Mouse (Mus musculus) intestine, embryonic 16.5 days (tissue): Measurements from ENCODE around the gene Cped1. TPM values are rescaled to one million over a fixed set of nuclear protein-coding genes. Genes with fewer than 3 reads are reported as not detected.

Experiments
- ATAC-seq: fragments of 200-750 bp; cut with Nextera tagmentation; 2 replicates; pipeline ENCODE4 v1.8.0; 2017; ENCODE audit warnings: moderate TSS enrichment, moderate library complexity
- H3K27ac ChIP-seq: fragments of 300-500 bp; sonication (generic); 2 replicates; pipeline ENCODE4 v1.5.1; 2014; ENCODE audit warnings: mild to moderate bottlenecking, low read length
- H3K27me3 ChIP-seq: fragments of 300-500 bp; sonication (generic); replicated peaks from 2 replicates; pipeline ENCODE4 v1.6.1; 2014; ENCODE audit warnings: low read length, control low read depth, mixed read lengths; ENCODE audit not compliant: control insufficient read depth, insufficient read depth
- H3K36me3 ChIP-seq: fragments of 300-500 bp; sonication (generic); 2 replicates; pipeline ENCODE4 v1.6.1; 2014; ENCODE audit warnings: low read length, control low read depth; ENCODE audit not compliant: control insufficient read depth, insufficient read depth
- H3K4me1 ChIP-seq: fragments of 300-500 bp; sonication (generic); 2 replicates; pipeline ENCODE4 v1.6.1; 2014; ENCODE audit warnings: low read length, control low read depth, mixed read lengths; ENCODE audit not compliant: control insufficient read depth, insufficient read depth
- H3K4me2 ChIP-seq: fragments of 300-500 bp; sonication (generic); 2 replicates; pipeline ENCODE4 v1.6.1; 2014; ENCODE audit warnings: low read depth, low read length, control low read depth
- H3K4me3 ChIP-seq: fragments of 300-500 bp; sonication (generic); 2 replicates; pipeline ENCODE4 v1.5.1; 2014; ENCODE audit warnings: mild to moderate bottlenecking, low read length
- H3K9ac ChIP-seq: fragments of 300-500 bp; sonication (generic); 2 replicates; pipeline ENCODE4 v1.6.1; 2014; ENCODE audit warnings: low read depth, low read length
- H3K9me3 ChIP-seq: fragments of 300-500 bp; sonication (generic); 2 replicates; pipeline ENCODE4 v1.6.1; 2016; ENCODE audit warnings: low read length, control low read depth; ENCODE audit not compliant: control insufficient read depth
- WGBS: fragments of 180-500 bp; shearing (Covaris S2); extraction: QIAGEN DNeasy Blood & Tissue Kit; methylation state at CpG from one replicate; pipeline ENCODE4 v1.1.7; 2014; 5-methylcytosine and 5-hydroxymethylcytosine counted together
- polyA plus RNA-seq: library from polyadenylated mRNA; unstranded; fragments of >200 nt; fragmentation: Nextera tagmentation; extraction: Ambion mirVana; gene quantifications from 2 replicates; pipeline ENCODE4 v1.2.1, GENCODE M21; 2015

The Cped1 gene
- polyA plus RNA-seq, 1 experiment from 2014 or later, result 17.6 TPM

GRCm38 (mm10) chr6:22078686-22079264 is 93.1 kb downstream of the Cped1 start:
- no peaks in the 10 kb centered on the region for H3K4me1 ChIP-seq
- no peaks in the 10 kb centered on the region for H3K36me3 ChIP-seq
- no peak overlapping the region for H3K4me2 ChIP-seq
- peak; percentile 60 for ATAC-seq
- 67% methylated on average over 7 of the region's 7 CpGs for WGBS
- no peaks in the 10 kb centered on the region for H3K9me3 ChIP-seq
- no peaks in the 10 kb centered on the region for H3K27me3 ChIP-seq
- no peak overlapping the region for H3K27ac ChIP-seq
- H3K4me3 ChIP-seq, result no peak overlapping the region
- no peak overlapping the region for H3K9ac ChIP-seq

- ATAC-seq, result 0 out of 2 replicates have a peak, but pooled peaks have one; percentile 32
- H3K27me3 ChIP-seq, result no peaks in the 10 kb centered on the region
- H3K36me3 ChIP-seq, result 0 out of 2 replicates have a peak, but pooled peaks cover 2% of the 10 kb centered on the region
- WGBS, result 73% methylated on average over 5 of the region's 5 CpGs
- no peak overlapping the region for H3K4me3 ChIP-seq
- H3K9me3 ChIP-seq, result no peaks in the 10 kb centered on the region
- H3K4me1 ChIP-seq, result no peaks in the 10 kb centered on the region
- H3K9ac ChIP-seq, result no peak overlapping the region
- no peak overlapping the region for H3K27ac ChIP-seq
- H3K4me2 ChIP-seq, result no peak overlapping the region
Observed at GRCm38 (mm10) chr6:22086056-22086455, 100.3 kb downstream of the Cped1 start.

GRCm38 (mm10) chr6:22088346-22089064 is 102.8 kb downstream of the Cped1 start:
- H3K9ac ChIP-seq, result no peak overlapping the region
- peak; percentile 66 for ATAC-seq
- no peak overlapping the region for H3K27ac ChIP-seq
- no peaks in the 10 kb centered on the region for H3K4me1 ChIP-seq
- 0 out of 2 replicates have a peak, but pooled peaks cover 2% of the 10 kb centered on the region for H3K36me3 ChIP-seq
- H3K27me3 ChIP-seq, result no peaks in the 10 kb centered on the region
- H3K9me3 ChIP-seq, result no peaks in the 10 kb centered on the region
- H3K4me2 ChIP-seq, result peak overlapping the region; percentile 38
- no peak overlapping the region for H3K4me3 ChIP-seq
- 48% methylated on average over 17 of the region's 17 CpGs for WGBS

DNA sequence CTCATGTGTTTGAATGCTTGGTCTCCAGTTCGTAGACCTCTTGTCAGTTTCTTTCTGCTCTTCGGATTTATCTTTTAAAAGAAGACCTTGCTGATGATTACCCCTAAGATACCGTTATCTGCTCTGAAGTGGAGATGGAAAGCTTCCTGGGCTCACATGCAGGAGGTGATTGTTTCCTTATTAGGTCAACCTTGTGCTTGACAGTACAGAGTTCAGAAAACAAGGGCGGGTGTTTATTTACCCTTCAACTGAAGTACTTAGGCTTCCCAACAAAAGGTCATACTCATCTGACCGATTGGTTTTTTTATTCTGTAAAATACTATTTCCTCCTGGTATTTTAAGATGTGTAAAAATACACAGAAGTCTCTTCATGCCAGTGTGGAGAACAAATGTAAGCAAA is 106.1 kb downstream of the Cped1 start:
- no peak overlapping the region for H3K4me3 ChIP-seq
- H3K4me2 ChIP-seq, result no peak overlapping the region
- H3K27me3 ChIP-seq, result no peaks in the 10 kb centered on the region
- H3K9me3 ChIP-seq, result no peaks in the 10 kb centered on the region
- WGBS, result 63% methylated on average over 5 of the region's 5 CpGs
- H3K27ac ChIP-seq, result no peak overlapping the region
- ATAC-seq, result peak; percentile 62; the same call in 1 of the 2 replicates
- 0 out of 2 replicates have a peak, but pooled peaks cover 2% of the 10 kb centered on the region for H3K36me3 ChIP-seq
- no peaks in the 10 kb centered on the region; the same call in 1 of the 2 replicates for H3K4me1 ChIP-seq
- H3K9ac ChIP-seq, result no peak overlapping the region

- H3K27ac ChIP-seq, result no peak overlapping the region
- no peak overlapping the region for H3K4me2 ChIP-seq
- H3K4me1 ChIP-seq, result no peaks in the 10 kb centered on the region; the same call in 1 of the 2 replicates
- 0 out of 2 replicates have a peak, but pooled peaks cover 2% of the 10 kb centered on the region for H3K36me3 ChIP-seq
- H3K27me3 ChIP-seq, result no peaks in the 10 kb centered on the region
- no peaks in the 10 kb centered on the region for H3K9me3 ChIP-seq
- no peak overlapping the region for H3K4me3 ChIP-seq
- H3K9ac ChIP-seq, result no peak overlapping the region
- no peak for ATAC-seq
- 81% methylated on average over 5 of the region's 5 CpGs for WGBS
Observed at GRCm38 (mm10) chr6:22093792-22094191, 108.1 kb downstream of the Cped1 start.

DNA sequence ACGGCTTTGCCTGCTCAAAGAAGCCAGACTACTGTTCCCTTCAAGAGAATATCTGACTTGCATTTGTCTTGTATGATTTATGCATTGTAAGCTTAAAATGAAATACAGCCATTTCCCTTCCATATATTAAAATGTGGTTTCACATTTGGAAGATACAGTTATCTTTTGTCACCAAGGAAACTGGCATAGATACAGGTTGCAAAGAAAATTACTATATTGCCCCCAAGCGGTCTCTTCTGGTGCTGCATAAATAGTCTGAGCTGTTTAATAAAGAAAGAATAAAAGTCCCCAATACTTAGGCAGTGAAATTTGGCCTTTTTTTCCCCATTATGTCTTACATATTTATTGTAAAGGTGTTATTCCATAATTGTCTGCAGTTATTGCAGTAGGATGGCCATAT is 112.0 kb downstream of the Cped1 start:
- no peak for ATAC-seq

GRCm38 (mm10) chr6:22099832-22100231 is 114.1 kb downstream of the Cped1 start:
- Histone ChIP-seq H3K4me2 (no peak overlapping the region), H3K9me3 (no peaks in the 10 kb centered on the region), H3K4me3 (no peak overlapping the region), H3K27ac (no peak overlapping the region), H3K27me3 (no peaks in the 10 kb centered on the region), H3K4me1 (no peaks in the 10 kb centered on the region; the same call in 1 of the 2 replicates), H3K36me3 (no peaks in the 10 kb centered on the region), H3K9ac (no peak overlapping the region)
- 84% methylated on average over 5 of the region's 5 CpGs for WGBS
- ATAC-seq, result no peak

More for the DNA sequence above, 112.0 kb downstream of the Cped1 start:
- Histone ChIP-seq H3K27me3 (no peaks in the 10 kb centered on the region), H3K36me3 (no peaks in the 10 kb centered on the region), H3K4me3 (no peak overlapping the region), H3K9ac (no peak overlapping the region), H3K9me3 (no peaks in the 10 kb centered on the region), H3K4me2 (no peak overlapping the region), H3K4me1 (no peaks in the 10 kb centered on the region; the same call in 1 of the 2 replicates), H3K27ac (no peak overlapping the region)
- 33% methylated on average over 2 of the region's 2 CpGs for WGBS

DNA sequence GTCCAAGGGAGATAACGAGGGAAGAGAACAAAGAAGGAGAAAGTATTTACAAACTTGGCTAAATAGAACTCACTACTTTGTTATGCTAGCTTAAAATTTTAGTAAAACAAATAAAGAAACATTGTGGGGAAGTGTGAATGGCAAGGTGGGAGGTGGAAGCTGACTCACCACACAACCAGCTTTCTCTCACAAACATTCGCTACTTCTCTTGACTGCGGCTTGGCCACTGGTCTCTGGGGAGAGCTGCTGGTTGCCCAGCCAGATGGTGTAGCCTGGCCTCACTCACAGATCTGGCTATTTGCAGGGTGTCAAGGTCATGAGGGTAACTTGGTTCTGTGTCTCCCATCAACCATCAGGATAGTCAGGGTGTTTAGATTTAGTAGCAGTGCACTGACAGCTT is 116.2 kb downstream of the Cped1 start:
- no peaks in the 10 kb centered on the region for H3K9me3 ChIP-seq
- no peaks in the 10 kb centered on the region for H3K36me3 ChIP-seq
- no peaks in the 10 kb centered on the region for H3K27me3 ChIP-seq
- no peak for ATAC-seq
- H3K4me2 ChIP-seq, result no peak overlapping the region
- no peak overlapping the region for H3K9ac ChIP-seq
- no peak overlapping the region for H3K4me3 ChIP-seq
- H3K4me1 ChIP-seq, result no peaks in the 10 kb centered on the region
- H3K27ac ChIP-seq, result no peak overlapping the region
- 68% methylated on average over 3 of the region's 3 CpGs for WGBS

DNA sequence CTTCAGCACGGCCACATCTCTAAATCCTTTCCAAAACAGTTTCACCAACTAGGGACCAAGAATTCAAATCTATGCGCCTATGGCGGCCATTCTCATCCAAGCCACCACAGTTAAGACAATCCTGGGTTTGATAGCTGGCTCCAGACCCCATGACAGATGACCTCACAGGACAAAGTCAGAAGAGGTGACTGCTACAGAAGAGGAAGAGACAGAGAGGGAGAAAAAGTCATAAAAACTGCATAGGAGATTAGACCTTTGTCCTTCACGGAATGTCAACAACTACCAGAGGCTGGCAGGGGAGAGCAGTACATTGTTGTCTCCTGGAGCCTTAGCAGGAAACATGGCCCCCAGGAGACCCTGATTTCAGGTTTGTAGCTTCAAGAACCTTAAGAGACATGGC is 117.0 kb downstream of the Cped1 start:
- Histone ChIP-seq H3K4me3 (no peak overlapping the region), H3K4me2 (no peak overlapping the region), H3K4me1 (no peaks in the 10 kb centered on the region), H3K27me3 (no peaks in the 10 kb centered on the region), H3K9me3 (no peaks in the 10 kb centered on the region), H3K27ac (0 out of 2 replicates have a peak overlapping the region, but pooled peaks have one; percentile 23), H3K36me3 (no peaks in the 10 kb centered on the region), H3K9ac (no peak overlapping the region)
- WGBS, result 73% methylated on average over 4 of the region's 4 CpGs
- peak; percentile 89 for ATAC-seq
